Mouse (Mus musculus): ENCODE measurements around the gene Sema3d.

GRCm38 (mm10) chr5:12412595-12412994 is 29.4 kb downstream of the Sema3d start:
- no peak for TF ChIP-seq CTCF (IDR thresholded peaks at IDR 0.05; ENCODE audit: borderline replicate concordance, insufficient read depth, low read length)
- no peak for TF ChIP-seq POLR2A (IDR thresholded peaks at IDR 0.05; ENCODE audit: low read depth, low read length)

Measured in embryonic fibroblast, embryonic 13.5 days (primary cell).